In genomic region chr11:86681423-86681822, GRCm38 (mm10) we compare ENCODE assay signal across 27 mouse cellular contexts. TPM values are rescaled to one million over a fixed set of nuclear protein-coding genes. Genes with fewer than 3 reads are reported as not detected.
A peak's percentile ranks its signal among the peaks of the same experiment; 100 is the strongest.
DNase-seq lines count a peak whose midpoint lies in the region; ATAC-seq and TF ChIP-seq lines count a peak whose summit lies in the region.
"Had no signal": no experiment of that assay in that cellular context is flagged by ENCODE, and none has a peak within 500 bp of the region (broad histone marks: within the 10 kb centered on the region; RNA-seq: fewer than 3 reads in every experiment).

No protein-coding gene starts in this region.

- WGBS in kidney, embryonic 16.5 days: 79% methylated on average over 3 of the region's 3 CpGs
- WGBS in kidney, adult 2 months: 44% methylated on average over 3 of the region's 3 CpGs
- WGBS in intestine, postnatal 0 days: 45% methylated on average over 3 of the region's 3 CpGs
- WGBS in liver, embryonic 13.5 days (ENCODE audit: insufficient replicate concordance): 55% methylated on average over 3 of the region's 3 CpGs
- 29% methylated on average over 3 of the region's 3 CpGs for WGBS in small intestine, adult 2 months

- TF ChIP-seq POLR2A in kidney, adult 2 months (IDR thresholded peaks at IDR 0.05; ENCODE audit: low read depth, low read length): no peak
- TF ChIP-seq POLR2A in small intestine, adult 2 months (IDR thresholded peaks at IDR 0.05; ENCODE audit: low read depth, low read length): no peak

- H3K27me3 ChIP-seq in kidney, embryonic 16.5 days (ENCODE audit: insufficient read depth, low read length): no peaks in the 10 kb centered on the region
- H3K27me3 ChIP-seq in kidney, adult 2 months (replicated peaks; ENCODE audit: control insufficient read depth, insufficient read depth, low read length): no peaks in the 10 kb centered on the region
- H3K27me3 ChIP-seq in intestine, postnatal 0 days (replicated peaks; ENCODE audit: control insufficient read depth, insufficient read depth, low read length): no peaks in the 10 kb centered on the region
- no peaks in the 10 kb centered on the region for H3K27me3 ChIP-seq in liver, embryonic 13.5 days
- H3K27me3 ChIP-seq in small intestine, adult 2 months (ENCODE audit: control insufficient read depth, insufficient read depth, low read length): no peaks in the 10 kb centered on the region
- H3K27me3 ChIP-seq: embryonic facial prominence, embryonic 13.5 days; forebrain, embryonic 15.5 days; heart, embryonic 13.5 days; limb, embryonic 15.5 days; neural tube, embryonic 15.5 days had no signal

- no peaks in the 10 kb centered on the region for H3K36me3 ChIP-seq in kidney, embryonic 16.5 days (ENCODE audit: insufficient read depth, low read length)
- no peaks in the 10 kb centered on the region for H3K36me3 ChIP-seq in kidney, adult 2 months (ENCODE audit: control insufficient read depth, insufficient read depth, low read length)
- no peaks in the 10 kb centered on the region for H3K36me3 ChIP-seq in intestine, postnatal 0 days (ENCODE audit: control insufficient read depth, insufficient read depth)
- H3K36me3 ChIP-seq in liver, embryonic 13.5 days: peaks cover 15% of the 10 kb centered on the region; the same call in 1 of the 2 replicates
- H3K36me3 ChIP-seq in small intestine, adult 2 months (ENCODE audit: control insufficient read depth, insufficient read depth, low read length): 0 out of 2 replicates have a peak, but pooled peaks cover 2% of the 10 kb centered on the region
- H3K36me3 ChIP-seq: forebrain, embryonic 15.5 days; limb, embryonic 15.5 days; neural tube, embryonic 15.5 days had no signal

- peak overlapping the region; percentile 54; the same call in 1 of the 2 replicates for H3K27ac ChIP-seq in kidney, embryonic 16.5 days (ENCODE audit: low read length)
- H3K27ac ChIP-seq in kidney, adult 2 months (ENCODE audit: insufficient read depth, low read depth, low read length): no peak overlapping the region
- peak overlapping the region; percentile 41; the same call in 1 of the 2 replicates for H3K27ac ChIP-seq in intestine, postnatal 0 days (ENCODE audit: low read depth, low read length)
- peak overlapping the region; percentile 55 for H3K27ac ChIP-seq in liver, embryonic 13.5 days
- H3K27ac ChIP-seq in small intestine, adult 2 months (ENCODE audit: insufficient read depth, low read depth, low read length): peak overlapping the region; percentile 84
- H3K27ac ChIP-seq: embryonic facial prominence, embryonic 13.5 days; forebrain, embryonic 15.5 days; heart, embryonic 13.5 days; limb, embryonic 15.5 days; midbrain, embryonic 10.5 days; neural tube, embryonic 15.5 days had no signal

- no peak overlapping the region for H3K9ac ChIP-seq in kidney, embryonic 16.5 days (replicated peaks; ENCODE audit: low read length)
- H3K9ac ChIP-seq in intestine, postnatal 0 days (ENCODE audit: low read depth, low read length): no peak overlapping the region
- H3K9ac ChIP-seq in liver, embryonic 13.5 days: peak overlapping the region; percentile 95; the same call in 1 of the 2 replicates
- H3K9ac ChIP-seq: embryonic facial prominence, embryonic 13.5 days; forebrain, embryonic 15.5 days; limb, embryonic 15.5 days; neural tube, embryonic 15.5 days had no signal

- H3K4me3 ChIP-seq in kidney, embryonic 16.5 days (ENCODE audit: low read length): no peak overlapping the region
- no peak overlapping the region for H3K4me3 ChIP-seq in kidney, adult 2 months (ENCODE audit: insufficient read depth, low read depth, low read length)
- H3K4me3 ChIP-seq in intestine, postnatal 0 days (ENCODE audit: low read depth, low read length): peak overlapping the region; percentile 84; the same call in 1 of the 2 replicates
- peak overlapping the region; percentile 93 for H3K4me3 ChIP-seq in liver, embryonic 13.5 days (replicated peaks)
- H3K4me3 ChIP-seq in small intestine, adult 2 months (ENCODE audit: low read depth, low read length): no peak overlapping the region; the same call in 1 of the 2 replicates
- H3K4me3 ChIP-seq: embryonic facial prominence, embryonic 13.5 days; forebrain, embryonic 15.5 days; limb, embryonic 15.5 days; neural tube, embryonic 15.5 days had no signal

- H3K4me2 ChIP-seq in kidney, embryonic 16.5 days (replicated peaks; ENCODE audit: low read depth, low read length): peak overlapping the region; percentile 73; the same call in 1 of the 2 replicates
- H3K4me2 ChIP-seq in intestine, postnatal 0 days (replicated peaks; ENCODE audit: low read depth): peak overlapping the region; percentile 83; the same call in 1 of the 2 replicates
- peak overlapping the region; percentile 86 for H3K4me2 ChIP-seq in liver, embryonic 13.5 days
- H3K4me2 ChIP-seq: limb, embryonic 15.5 days had no signal

- ATAC-seq in kidney, embryonic 16.5 days (ENCODE audit: low FRiP score, low TSS enrichment): no peak
- ATAC-seq in intestine, postnatal 0 days: no peak
- no peak for ATAC-seq in liver, embryonic 13.5 days (ENCODE audit: low read depth)
- ATAC-seq: forebrain, embryonic 15.5 days; lung, postnatal 0 days; midbrain, embryonic 16.5 days had no signal

- peaks cover 44% of the 10 kb centered on the region for H3K4me1 ChIP-seq in kidney, embryonic 16.5 days (ENCODE audit: insufficient read depth, low read length)
- H3K4me1 ChIP-seq in kidney, adult 2 months (ENCODE audit: control insufficient read depth, insufficient read depth, low read length): peaks cover 6% of the 10 kb centered on the region
- H3K4me1 ChIP-seq in intestine, postnatal 0 days (replicated peaks; ENCODE audit: control insufficient read depth, insufficient read depth, low read length): 0 out of 2 replicates have a peak, but pooled peaks cover 6% of the 10 kb centered on the region
- H3K4me1 ChIP-seq in liver, embryonic 13.5 days (replicated peaks): peaks cover 70% of the 10 kb centered on the region
- peaks cover 10% of the 10 kb centered on the region; the same call in 1 of the 2 replicates for H3K4me1 ChIP-seq in small intestine, adult 2 months (ENCODE audit: control insufficient read depth, insufficient read depth, insufficient read length, low read length)

- TF ChIP-seq CTCF in kidney, adult 2 months (conservative IDR thresholded peaks at IDR 0.05; ENCODE audit: insufficient read depth, insufficient read length, low read depth, low read length): no peak
- no peak for TF ChIP-seq CTCF in intestine, postnatal 0 days (IDR thresholded peaks at IDR 0.05; ENCODE audit: low read depth)
- no peak for TF ChIP-seq CTCF in small intestine, adult 2 months (IDR thresholded peaks at IDR 0.05; ENCODE audit: extremely low read depth, insufficient read length, insufficient replicate concordance, low read depth, low read length)

- H3K9me3 ChIP-seq in kidney, embryonic 16.5 days (ENCODE audit: low read length): no peaks in the 10 kb centered on the region
- H3K9me3 ChIP-seq in intestine, postnatal 0 days (ENCODE audit: control insufficient read depth): no peaks in the 10 kb centered on the region
- H3K9me3 ChIP-seq in liver, embryonic 13.5 days (replicated peaks): no peaks in the 10 kb centered on the region
- H3K9me3 ChIP-seq: embryonic facial prominence, embryonic 13.5 days; forebrain, embryonic 15.5 days; heart, embryonic 13.5 days; limb, embryonic 15.5 days; midbrain, embryonic 10.5 days; neural tube, embryonic 15.5 days had no signal

- DNase-seq in kidney, adult 2 months: no peak
- no peak for DNase-seq in liver, embryonic 13.5 days
- no peak for DNase-seq in yolk sac, embryonic 10.5 days (ENCODE audit: low spot score)
- no peak for DNase-seq in urinary bladder, postnatal 25 days (ENCODE audit: low spot score)
- DNase-seq: adrenal gland, postnatal 10 days; cerebellum, adult 8-10 months; cerebellum, postnatal 36 days; embryo, embryonic 11 days; gastrocnemius, postnatal 10 days; heart, adult 18-20 months; heart, postnatal 14 days; kidney, adult 9 months; kidney, postnatal 36 days; left cerebral cortex, postnatal 4 days; right cerebral cortex, adult 18-20 months; right cerebral cortex, postnatal 4 days had no signal

RNA-seq across cellular contexts. Expression of gene Vmp1, which starts 2.2 kb away (rescaled TPM):
- 172 and 173 TPM in 2 replicates for polyA plus RNA-seq in kidney, embryonic 16.5 days (2015; fragmentation: Nextera tagmentation; extraction: Ambion mirVana)
- 48.9 and 55.3 TPM in 2 replicates for polyA plus RNA-seq in kidney, adult 2 months (2012; rRNA removed)
- 387 and 408 TPM in 2 replicates for polyA plus RNA-seq in intestine, postnatal 0 days (2015; fragmentation: Nextera tagmentation; extraction: Ambion mirVana)
- polyA plus RNA-seq in liver, embryonic 13.5 days (2015; fragmentation: Nextera tagmentation; extraction: Ambion mirVana): 89.2 and 103 TPM in 2 replicates
- polyA plus RNA-seq in small intestine, adult 2 months (2012; rRNA removed): 22.1 and 38.8 TPM in 2 replicates

RNA-seq across cellular contexts. Expression of gene Ptrh2, which starts 2.4 kb away (rescaled TPM):
- 33.1 and 35.6 TPM in 2 replicates for polyA plus RNA-seq in kidney, embryonic 16.5 days (2015; fragmentation: Nextera tagmentation; extraction: Ambion mirVana)
- 4.0 and 6.0 TPM in 2 replicates for polyA plus RNA-seq in kidney, adult 2 months (2012; rRNA removed)
- 14.2 and 14.6 TPM in 2 replicates for polyA plus RNA-seq in intestine, postnatal 0 days (2015; fragmentation: Nextera tagmentation; extraction: Ambion mirVana)
- 23.0 and 23.3 TPM in 2 replicates for polyA plus RNA-seq in liver, embryonic 13.5 days (2015; fragmentation: Nextera tagmentation; extraction: Ambion mirVana)
- 0.90 and 1.5 TPM in 2 replicates for polyA plus RNA-seq in small intestine, adult 2 months (2012; rRNA removed)

Comparison
In these comparisons a context has a peak if more than half of its experiments do, and no peak if none do; other contexts are left out.
1. H3K4me3 ChIP-seq: peak in intestine, postnatal 0 days (single experiment) and liver, embryonic 13.5 days (single experiment); none in kidney, embryonic 16.5 days (single experiment), kidney, adult 2 months (single experiment) and small intestine, adult 2 months (single experiment).
2. Peak in every context shown above with its lines, with median percentiles within 50 percentile points of each other: H3K4me2 ChIP-seq.